Mouse (Mus musculus) CH12.LX (cell line): Measurements from ENCODE around the gene Tex21. TPM values are rescaled to one million over a fixed set of nuclear protein-coding genes. Genes with fewer than 3 reads are reported as not detected.

Experiments
- DNase-seq: peaks from one replicate; pipeline ENCODE4 v3.0.0-alpha.2; 2013; ENCODE audit errors: extremely low read depth
- H3K27ac ChIP-seq: 2 replicates; pipeline ENCODE4 v1.5.1; 2012; ENCODE audit warnings: low read depth, mild to moderate bottlenecking, control low read depth, moderate library complexity; ENCODE audit not compliant: insufficient read depth
- H3K27me3 ChIP-seq: replicated peaks from 2 replicates; pipeline ENCODE3; 2012; ENCODE audit warnings: inconsistent platforms
- H3K36me3 ChIP-seq, 2 experiments: replicated peaks in 1 of 2; 2 replicates each; pipeline versions ENCODE3 to v1.6.1; 2012; ENCODE audit warnings: inconsistent platforms in 1 of 2, low read length in 1 of 2, mild to moderate bottlenecking in 1 of 2, mixed read lengths in 1 of 2, moderate library complexity in 1 of 2; ENCODE audit not compliant: control insufficient read depth in 1 of 2, insufficient read depth in 1 of 2
- H3K4me1 ChIP-seq, 2 experiments: 2 replicates each; pipeline ENCODE4 v1.6.1; 2012; ENCODE audit warnings: inconsistent platforms in 1 of 2, moderate library complexity in 1 of 2; ENCODE audit not compliant: insufficient read depth in 2 of 2, control insufficient read depth in 1 of 2
- H3K4me2 ChIP-seq: 2 replicates; pipeline ENCODE4 v1.6.1; 2012; ENCODE audit warnings: low read depth, mild to moderate bottlenecking, control low read depth; ENCODE audit not compliant: poor library complexity, insufficient read depth, severe bottlenecking
- H3K4me3 ChIP-seq, 3 experiments: fragments of 150-350 bp in 1 of 3; sonication (generic) in 1 of 3; replicated peaks in 1 of 3; 2 replicates each; pipeline versions ENCODE3 to v1.5.1; 2011 to 2012; ENCODE audit warnings: low read depth in 2 of 3, low read length in 2 of 3, mild to moderate bottlenecking in 2 of 3, moderate library complexity in 2 of 3, control low read depth in 1 of 3, improper control_type of control experiment in 1 of 3, inconsistent platforms in 1 of 3, mixed read lengths in 1 of 3; ENCODE audit not compliant: poor library complexity in 1 of 3
- H3K79me2 ChIP-seq: replicated peaks from 2 replicates; pipeline ENCODE4 v1.6.1; 2012; ENCODE audit warnings: mild to moderate bottlenecking, moderate library complexity; ENCODE audit not compliant: control insufficient read depth, poor library complexity, insufficient read depth, severe bottlenecking; ENCODE audit errors: extremely low read depth
- H3K9ac ChIP-seq: 2 replicates; pipeline ENCODE4 v1.6.1; 2012; ENCODE audit warnings: low read depth, mild to moderate bottlenecking, control low read depth, moderate library complexity; ENCODE audit not compliant: insufficient read depth
- H3K9me3 ChIP-seq: replicated peaks from 2 replicates; pipeline ENCODE3; 2012; ENCODE audit warnings: low read length, inconsistent platforms, mixed read lengths
- CHD1 ChIP-seq: IDR thresholded peaks from 2 replicates; pipeline ENCODE4 v1.6.1; 2012; ENCODE audit warnings: low read depth, low read length, improper control_type of control experiment, inconsistent platforms
- E2F4 ChIP-seq: IDR thresholded peaks from 2 replicates; pipeline ENCODE4 v1.6.1; 2011; ENCODE audit warnings: low read depth, low read length, improper control_type of control experiment; ENCODE audit not compliant: insufficient replicate concordance
- ELF1 ChIP-seq: IDR thresholded peaks from 2 replicates; pipeline ENCODE4 v1.6.1; 2014; ENCODE audit warnings: low read depth, mild to moderate bottlenecking, inconsistent platforms, low read length, improper control_type of control experiment
- EP300 ChIP-seq: IDR thresholded peaks from 2 replicates; pipeline ENCODE4 v1.6.1; 2011; ENCODE audit warnings: low read length, improper control_type of control experiment
- ETS1 ChIP-seq: conservative IDR thresholded peaks from 2 replicates; pipeline ENCODE4 v1.6.1; 2012; ENCODE audit warnings: low read depth, mild to moderate bottlenecking, inconsistent platforms, low read length, improper control_type of control experiment, moderate library complexity
- JUND ChIP-seq: conservative IDR thresholded peaks from 2 replicates; pipeline ENCODE4 v1.6.1; 2011; ENCODE audit warnings: low read depth, low read length, improper control_type of control experiment
- KAT2A ChIP-seq: IDR thresholded peaks from 2 replicates; pipeline ENCODE4 v1.6.1; 2012; ENCODE audit warnings: low read length, improper control_type of control experiment, inconsistent platforms; ENCODE audit not compliant: insufficient replicate concordance
- MAFK ChIP-seq: IDR thresholded peaks from 2 replicates; pipeline ENCODE4 v1.6.1; 2011; ENCODE audit warnings: low read length, improper control_type of control experiment; ENCODE audit not compliant: insufficient replicate concordance
- MAX ChIP-seq: IDR thresholded peaks from 2 replicates; pipeline ENCODE4 v1.6.1; 2011; ENCODE audit warnings: low read length, improper control_type of control experiment
- MEF2A ChIP-seq: IDR thresholded peaks from 2 replicates; pipeline ENCODE4 v1.6.1; 2014; ENCODE audit warnings: low read depth, mild to moderate bottlenecking, inconsistent platforms, low read length, improper control_type of control experiment, borderline replicate concordance
- NELFE ChIP-seq: IDR thresholded peaks from 2 replicates; pipeline ENCODE4 v1.6.1; 2011; ENCODE audit warnings: low read depth, low read length, improper control_type of control experiment
- PAX5 ChIP-seq: IDR thresholded peaks from 2 replicates; pipeline ENCODE4 v1.6.1; 2012; ENCODE audit warnings: low read length, inconsistent platforms, mixed read lengths
- POLR2AphosphoS2 ChIP-seq: IDR thresholded peaks from 2 replicates; pipeline ENCODE4 v1.6.1; 2011; ENCODE audit warnings: low read depth, low read length, improper control_type of control experiment
- RCOR1 ChIP-seq: conservative IDR thresholded peaks from 2 replicates; pipeline ENCODE4 v1.6.1; 2012; ENCODE audit warnings: low read depth, mild to moderate bottlenecking, inconsistent platforms, low read length, improper control_type of control experiment
- SIN3A ChIP-seq: IDR thresholded peaks from 2 replicates; pipeline ENCODE4 v1.6.1; 2012; ENCODE audit warnings: low read length, improper control_type of control experiment, inconsistent platforms
- UBTF ChIP-seq: IDR thresholded peaks from 2 replicates; pipeline ENCODE4 v1.6.1; 2012; ENCODE audit warnings: low read depth, mild to moderate bottlenecking, inconsistent platforms, low read length, improper control_type of control experiment, moderate library complexity
- USF1 ChIP-seq: IDR thresholded peaks from 2 replicates; pipeline ENCODE4 v1.6.1; 2014; ENCODE audit warnings: low read depth, mild to moderate bottlenecking, inconsistent platforms, low read length, improper control_type of control experiment
- USF2 ChIP-seq: conservative IDR thresholded peaks from 2 replicates; pipeline ENCODE4 v1.6.1; 2011; ENCODE audit warnings: low read depth, low read length, improper control_type of control experiment
- ZC3H11A ChIP-seq: IDR thresholded peaks from 2 replicates; pipeline ENCODE4 v1.6.1; 2012; ENCODE audit warnings: low read depth, mild to moderate bottlenecking, inconsistent platforms, low read length, improper control_type of control experiment
- ZKSCAN1 ChIP-seq: IDR thresholded peaks from 2 replicates; pipeline ENCODE4 v1.6.1; 2012; ENCODE audit warnings: low read depth, inconsistent platforms, low read length, improper control_type of control experiment, borderline replicate concordance
- ZMIZ1 ChIP-seq: IDR thresholded peaks from 2 replicates; pipeline ENCODE4 v1.6.1; 2012; ENCODE audit warnings: low read depth, mild to moderate bottlenecking, inconsistent platforms, low read length, improper control_type of control experiment
- ZNF384 ChIP-seq: IDR thresholded peaks from 2 replicates; pipeline ENCODE4 v1.6.1; 2012; ENCODE audit warnings: low read depth, low read length, improper control_type of control experiment, inconsistent platforms
- dilution Hi-C: fragments of 300-500 bp; cut with MboI; formaldehyde crosslinking; loops from 2 replicates; pipeline ENCODE4 v1.14.3; 2020; ENCODE audit warnings: low sequenced_read_pairs; ENCODE audit not compliant: extremely low pct_unique_long_range_greater_than_20kb, extremely low pct_ligation_motif_present
- in situ Hi-C: fragments of 300-500 bp; cut with MboI; formaldehyde crosslinking; loops from 3 replicates; pipeline ENCODE4 v1.14.3; 2019; ENCODE audit warnings: low sequenced_read_pairs, low pct_ligation_motif_present, low pct_unique_long_range_greater_than_20kb, mixed read lengths
- polyA plus RNA-seq: library from polyadenylated mRNA; unstranded; fragments of >175 nt; gene quantifications from 2 replicates; pipeline ENCODE4 v1.2.1, GENCODE M21; 2012; ENCODE audit warnings: low read depth; ENCODE audit not compliant: insufficient read length
- total RNA-seq, 2 experiments: library from RNA; depleted of rRNA; stranded (reverse); fragments of 300-350 nt in 1 of 2; fragments of >200 nt in 1 of 2; gene quantifications; 2 replicates each; pipeline ENCODE4 v1.2.3; 2012 to 2014

Tex21 gene
- total and polyA plus RNA-seq, 3 experiments = 0.11 to 0.42 (median 0.29) TPM

GRCm38 (mm10) chr12:76182831-76183230 lies 63.7 kb downstream of the Tex21 start:
- no peak overlapping the region for H3K9ac ChIP-seq
- no peaks in the 10 kb centered on the region for H3K36me3 ChIP-seq
- in situ Hi-C loops (loop anchor here (25.0 kb wide), 1 partner anchor 396 kb away; no protein-coding TSS in a partner anchor), dilution Hi-C loops (no loop called here)
- H3K9me3 ChIP-seq = no peaks in the 10 kb centered on the region
- H3K4me3 ChIP-seq = no peak overlapping the region
- TF ChIP-seq PAX5 = no peak
- no peak for TF ChIP-seq RCOR1
- TF ChIP-seq ZC3H11A = no peak
- TF ChIP-seq MEF2A = no peak
- no peak for TF ChIP-seq ZMIZ1
- TF ChIP-seq NELFE = no peak
- TF ChIP-seq SIN3A = no peak
- TF ChIP-seq MAFK = no peak
- no peak for TF ChIP-seq JUND
- no peak for TF ChIP-seq ETS1
- no peak for TF ChIP-seq KAT2A
- no peak for TF ChIP-seq USF1
- no peak for TF ChIP-seq ELF1
- TF ChIP-seq CHD1 = no peak
- no peak for TF ChIP-seq E2F4
- no peak for TF ChIP-seq MAX
- TF ChIP-seq EP300 = no peak
- no peaks in the 10 kb centered on the region for H3K4me1 ChIP-seq
- H3K79me2 ChIP-seq = no peaks in the 10 kb centered on the region
- H3K27ac ChIP-seq = no peak overlapping the region
- DNase-seq = no peak
- H3K4me2 ChIP-seq = no peak overlapping the region
- no peaks in the 10 kb centered on the region for H3K27me3 ChIP-seq

- no peak overlapping the region for H3K4me3 ChIP-seq
- H3K4me2 ChIP-seq = no peak overlapping the region
- H3K27me3 ChIP-seq = no peaks in the 10 kb centered on the region
- no peak overlapping the region for H3K9ac ChIP-seq
- TF ChIP-seq ZKSCAN1 (no peak), UBTF (no peak), USF2 (no peak), CHD1 (no peak), E2F4 (no peak), EP300 (no peak), SIN3A (no peak), KAT2A (no peak), MEF2A (no peak), POLR2AphosphoS2 (no peak), ZNF384 (no peak)
- in situ Hi-C loops (loop anchor here (25.0 kb wide), 1 partner anchor 394 kb away; no protein-coding TSS in a partner anchor), dilution Hi-C loops (no loop called here)
- no peaks in the 10 kb centered on the region for H3K79me2 ChIP-seq
- no peaks in the 10 kb centered on the region for H3K36me3 ChIP-seq
- H3K9me3 ChIP-seq = no peaks in the 10 kb centered on the region
- DNase-seq = no peak
- H3K4me1 ChIP-seq = no peaks in the 10 kb centered on the region
- no peak overlapping the region for H3K27ac ChIP-seq
These were observed 65.1 kb downstream of the Tex21 start for GRCm38 (mm10) chr12:76181471-76181870.
